Mouse (Mus musculus): ENCODE measurements around the gene Ankrd27.

Gene Ankrd27

DNA sequence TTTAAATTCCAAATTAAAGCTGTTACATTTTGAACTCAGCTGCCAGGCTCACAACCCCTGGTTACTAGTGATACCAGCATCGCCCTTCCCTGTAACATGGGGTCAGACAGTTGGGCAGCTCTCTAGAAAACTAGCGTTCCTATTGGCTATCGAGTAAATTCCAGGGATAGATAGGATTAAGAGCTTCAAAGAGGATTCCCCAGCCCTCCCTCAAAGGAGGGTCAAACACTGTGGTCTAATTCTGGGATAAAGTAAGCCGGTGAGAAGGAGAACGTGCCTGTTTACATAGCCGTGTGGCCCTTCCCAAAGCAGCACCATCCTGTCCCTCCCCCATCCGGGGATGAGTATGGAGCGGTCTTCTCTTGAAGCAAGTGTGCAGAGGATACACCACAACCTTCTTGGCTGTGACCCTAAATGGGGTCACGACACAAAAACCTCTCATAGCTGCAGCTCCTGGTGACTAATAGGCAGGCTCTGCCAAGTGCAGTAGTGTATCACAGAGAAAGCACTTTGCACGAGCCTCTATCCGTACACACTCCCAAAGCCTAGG lies 2.5 kb upstream of the Ankrd27 start:
- DNase-seq (ENCODE audit: low spot score in 2 of 2): no peak

DNA sequence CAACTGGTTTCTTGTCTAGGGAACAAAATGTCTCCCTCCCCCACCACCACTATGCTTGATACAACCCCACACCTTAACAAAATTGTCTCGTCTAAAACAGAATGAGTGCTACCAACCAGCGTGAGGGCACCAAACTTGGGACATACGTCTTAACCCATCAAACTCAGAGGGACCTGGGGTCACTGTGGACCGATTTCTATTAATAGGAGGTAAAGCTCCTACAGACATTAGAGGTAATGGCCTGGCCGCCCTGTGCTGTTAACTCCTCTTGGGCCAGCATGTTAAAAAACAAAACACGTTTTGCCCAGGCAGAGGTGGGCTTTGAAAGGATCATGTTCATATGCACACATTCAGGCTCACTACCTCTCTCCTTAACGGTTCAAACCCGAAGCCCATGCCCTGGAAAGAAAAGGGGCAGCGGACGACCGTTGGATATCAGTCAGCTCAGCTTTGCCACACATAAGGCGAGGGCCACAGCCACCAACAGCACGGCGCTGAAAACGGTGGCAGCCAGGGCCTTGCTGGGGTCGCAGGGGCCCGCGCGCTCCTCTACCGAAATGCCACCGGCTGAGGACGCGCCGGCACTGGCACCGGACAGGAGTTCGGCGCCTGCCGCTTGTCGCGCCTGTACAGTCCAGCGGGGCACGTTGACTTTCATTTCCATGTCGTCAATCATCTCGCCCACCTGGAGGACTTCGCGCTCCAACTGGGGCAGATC lies 1.8 kb upstream of the Ankrd27 start:
- no peak for DNase-seq (ENCODE audit: low spot score in 2 of 2)

DNA sequence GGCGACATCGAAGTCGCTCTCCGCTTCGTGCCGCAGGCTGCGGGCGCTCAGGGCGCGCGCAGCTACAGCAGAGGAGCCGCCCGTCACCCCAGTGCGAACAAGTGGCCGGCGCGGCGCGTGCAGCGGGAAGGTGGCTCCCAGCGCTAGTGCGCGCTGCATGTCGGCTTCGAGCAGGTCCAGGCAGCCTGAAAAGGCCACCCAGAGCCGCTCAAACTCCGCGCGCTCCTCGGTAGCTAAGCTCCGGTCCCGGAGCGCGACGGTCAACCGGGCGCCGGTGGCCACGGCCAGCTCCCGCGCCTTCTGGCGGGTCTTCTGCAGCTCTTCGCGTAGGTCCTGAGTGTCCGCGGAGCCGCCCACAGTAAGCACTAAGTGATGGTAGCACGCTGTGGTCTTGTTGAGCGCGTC lies 1.3 kb upstream of the Ankrd27 start:
- DNase-seq (ENCODE audit: low spot score in 2 of 2): peak; percentile 57 to 65

DNA sequence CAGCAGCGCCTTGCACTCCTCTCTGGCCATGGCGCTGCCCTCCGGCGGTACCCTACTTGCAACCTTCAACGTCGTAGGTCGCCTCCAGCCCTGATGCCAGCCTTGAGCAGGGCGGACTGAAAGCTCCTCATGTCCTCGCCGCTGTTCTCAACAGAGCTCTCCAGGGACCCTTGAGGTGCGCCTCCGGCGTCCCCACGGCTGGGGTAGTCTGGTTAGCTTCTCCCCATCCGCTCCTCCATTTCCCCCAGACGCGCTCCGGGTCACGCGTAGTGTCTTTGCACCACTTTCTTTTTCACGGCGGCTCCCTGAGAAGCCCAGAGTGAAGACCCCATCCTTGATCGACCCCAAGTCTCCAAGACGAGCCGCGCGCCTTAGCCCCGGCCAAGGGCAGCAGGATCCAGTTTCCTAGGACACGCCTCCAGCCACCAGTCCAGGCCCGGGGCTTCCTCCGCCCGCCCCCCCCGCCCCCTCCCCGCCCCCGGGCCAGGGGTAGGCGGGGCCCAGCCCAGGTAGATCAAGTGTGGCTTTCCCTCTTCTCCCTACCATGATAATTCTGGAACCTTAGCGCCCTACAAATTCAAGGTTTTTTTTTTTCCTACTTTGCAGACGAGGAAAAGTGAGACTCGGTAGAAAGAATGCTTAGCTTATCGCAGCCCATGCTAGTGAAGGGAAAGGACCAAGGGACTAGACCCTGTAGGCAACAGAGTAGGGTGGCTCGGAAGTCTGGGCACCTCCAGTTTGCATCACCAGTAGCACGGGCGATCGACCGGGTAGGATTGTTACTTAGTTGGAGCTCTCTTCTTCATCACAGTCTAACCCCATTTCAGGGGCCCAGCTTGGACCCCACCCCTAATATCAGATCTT lies 621 bp upstream of the Ankrd27 start, which contains the start of gene Rgs9bp:
Gene Rgs9bp, minus strand, starts transcription at position 392 of the 864 bp plus-strand sequence.
- peak; percentile 51 to 55 for DNase-seq (ENCODE audit: low spot score in 2 of 2)

DNA sequence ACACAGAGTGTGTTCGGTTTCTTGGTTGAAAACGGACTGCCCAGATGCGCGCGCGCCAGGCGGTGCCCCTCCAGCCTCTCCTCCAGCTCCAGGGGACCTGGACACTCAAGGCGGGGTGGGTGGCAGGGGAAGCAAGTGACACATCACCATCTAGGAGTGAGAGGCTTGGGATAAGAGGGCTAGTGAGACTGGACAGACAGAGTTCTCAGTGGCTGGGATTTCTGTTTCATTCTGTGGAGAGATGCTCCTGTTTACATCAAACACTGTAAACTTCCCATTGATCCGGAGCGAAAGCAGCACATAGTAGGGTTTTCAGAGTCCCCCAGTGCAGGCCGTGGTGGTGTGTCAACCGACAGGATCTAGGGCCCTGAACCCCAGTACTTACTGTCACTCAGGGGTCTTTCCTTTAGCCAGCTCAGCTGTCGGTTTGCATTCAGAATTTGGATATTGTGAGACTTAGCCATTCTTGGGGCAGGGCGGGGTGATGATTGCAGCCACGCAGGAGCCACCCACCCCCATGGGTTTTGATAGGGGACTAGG lies 932 bp downstream of the Ankrd27 start:
- DNase-seq (ENCODE audit: low spot score in 2 of 2): peak in 1 of 2 experiments; percentile 35

DNA sequence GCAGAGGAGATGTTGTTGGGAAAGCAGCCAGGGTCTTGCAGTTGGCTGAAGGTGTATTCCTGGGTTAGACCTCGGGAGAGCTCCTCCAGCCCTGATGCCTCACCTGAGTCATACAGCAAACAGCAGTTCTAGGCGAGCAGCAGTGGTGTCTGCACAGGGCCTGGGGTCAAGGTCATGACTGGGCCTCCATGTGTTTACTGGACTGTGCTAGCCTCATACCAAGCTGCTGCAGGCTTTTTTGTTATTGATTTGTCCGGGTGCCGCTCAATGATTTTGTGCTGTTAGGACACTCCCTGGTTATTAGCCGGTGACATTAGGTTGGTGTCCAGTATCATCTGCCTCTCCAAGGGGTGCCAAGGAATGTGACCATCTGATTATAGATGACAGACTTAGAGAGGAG lies 1.7 kb downstream of the Ankrd27 start:
- DNase-seq (ENCODE audit: low spot score in 2 of 2): no peak

DNA sequence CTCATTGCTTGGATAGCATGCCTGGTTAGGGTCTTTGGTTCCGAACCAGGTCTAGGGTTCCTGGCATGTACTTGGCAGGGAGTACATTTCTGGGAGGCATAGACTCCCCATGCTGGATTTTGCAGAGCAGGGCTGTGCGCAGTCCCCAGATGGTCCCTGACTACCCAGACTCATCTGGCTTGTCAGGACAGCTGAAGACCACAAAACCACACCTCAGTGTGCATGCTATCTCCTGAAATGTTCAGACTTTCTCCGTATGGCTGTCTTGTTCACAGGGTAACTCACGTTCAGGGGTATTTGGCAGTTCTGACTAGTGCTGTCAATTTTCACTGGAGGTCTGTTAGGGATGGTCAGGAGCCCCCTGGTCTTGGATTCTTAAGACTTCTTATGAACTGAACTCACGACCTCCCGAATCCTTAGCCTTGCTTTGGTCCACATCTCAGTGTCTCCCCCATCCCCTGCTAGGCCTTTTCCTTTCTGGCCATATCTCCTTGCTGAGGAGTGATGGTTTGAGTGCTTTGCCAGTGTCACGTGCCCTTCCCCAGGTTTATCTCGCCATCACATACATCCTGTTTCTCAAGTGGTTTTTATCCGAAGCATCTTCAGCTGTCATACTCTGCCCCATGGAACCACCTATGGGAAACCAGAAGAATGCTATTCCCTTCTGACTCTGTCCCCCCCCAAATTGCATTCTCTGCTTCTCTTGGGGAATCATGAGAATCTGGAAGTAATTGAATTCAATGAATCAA lies 2.8 kb downstream of the Ankrd27 start:
- no peak for DNase-seq (ENCODE audit: low spot score in 2 of 2)

DNA sequence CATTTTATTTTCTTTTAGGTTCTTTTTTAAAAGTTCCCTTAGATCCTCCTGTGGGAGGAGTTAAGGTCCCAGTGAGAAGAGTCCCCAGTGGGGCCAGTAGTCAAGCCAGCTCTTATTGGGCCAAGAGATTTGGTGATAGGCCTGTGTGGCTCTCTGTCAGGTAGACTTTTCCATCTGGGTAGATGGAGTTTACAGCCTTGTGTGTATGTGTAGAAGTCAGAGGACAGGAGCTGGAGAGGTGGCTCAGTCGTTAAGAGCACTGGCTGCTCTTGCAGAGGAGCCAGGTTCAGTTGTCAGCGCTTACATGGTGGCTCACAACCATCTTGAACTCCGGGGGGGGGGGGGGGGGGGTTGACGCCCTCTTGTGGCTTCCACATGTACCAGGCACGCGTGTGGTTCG lies 3.4 kb downstream of the Ankrd27 start:
- DNase-seq (ENCODE audit: low spot score in 2 of 2): no peak

DNA sequence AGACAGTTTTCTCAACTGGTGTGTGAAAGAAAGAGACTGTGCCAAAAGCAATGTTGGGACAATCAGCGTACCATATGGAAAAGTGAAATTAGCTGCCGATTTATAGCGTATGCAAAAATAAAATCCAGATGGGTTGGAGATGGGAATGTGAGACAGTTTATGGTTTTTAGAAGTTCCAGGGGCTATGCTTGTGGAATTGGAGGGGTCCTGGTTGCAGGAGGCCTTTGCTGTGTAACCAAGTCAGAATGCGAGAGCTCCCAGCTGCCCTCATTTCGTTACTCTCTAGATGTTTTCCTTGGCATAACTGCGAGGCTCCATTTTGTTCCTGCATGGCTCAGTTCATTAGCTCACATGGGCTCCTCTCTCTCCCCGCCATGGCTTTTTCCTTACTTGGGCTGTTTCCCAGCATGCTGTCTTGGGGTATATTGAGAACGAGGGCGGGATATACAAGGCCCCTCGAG lies 4.7 kb downstream of the Ankrd27 start:
- no peak for DNase-seq (ENCODE audit: low spot score in 2 of 2)

DNA sequence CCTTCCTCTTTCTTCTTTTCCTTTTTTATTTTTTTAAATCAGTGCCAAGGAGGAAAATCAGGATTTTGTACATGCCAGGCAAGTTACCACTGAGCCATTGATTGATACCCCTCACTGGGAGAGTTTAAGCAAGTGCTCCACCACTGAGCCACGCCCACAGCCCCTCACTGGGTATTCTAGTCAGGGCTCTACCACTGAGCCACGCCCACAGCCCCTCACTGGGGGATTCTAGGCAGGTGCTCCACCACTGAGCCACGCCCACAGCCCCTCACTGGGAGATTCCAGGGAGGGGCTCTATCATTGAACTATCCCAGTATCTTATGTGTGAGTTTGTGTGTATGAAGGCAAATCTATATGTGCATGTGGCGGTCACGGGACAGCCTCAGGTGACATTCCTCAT lies 8.3 kb downstream of the Ankrd27 start:
- no peak for DNase-seq (ENCODE audit: low spot score in 2 of 2)

DNA sequence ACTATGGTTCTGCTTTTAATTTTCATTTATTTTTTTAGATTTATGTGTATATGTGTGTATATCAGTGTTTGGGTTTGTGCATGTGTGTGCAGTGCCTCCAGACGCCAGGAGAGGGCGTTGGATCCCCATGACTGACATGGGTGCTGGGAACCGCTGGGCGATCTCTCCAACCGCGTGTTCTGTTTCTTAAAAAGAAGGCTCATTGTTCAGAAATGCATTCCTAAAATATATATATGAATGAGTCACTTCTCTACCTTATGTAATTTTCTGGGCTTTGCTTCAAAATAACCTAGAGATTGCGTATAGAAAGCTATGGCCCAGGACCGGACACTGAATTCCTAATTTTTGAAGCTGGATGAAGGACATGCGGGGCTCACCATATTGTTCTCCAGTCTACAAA lies 13.4 kb downstream of the Ankrd27 start:
- DNase-seq (ENCODE audit: low spot score in 2 of 2): no peak

DNA sequence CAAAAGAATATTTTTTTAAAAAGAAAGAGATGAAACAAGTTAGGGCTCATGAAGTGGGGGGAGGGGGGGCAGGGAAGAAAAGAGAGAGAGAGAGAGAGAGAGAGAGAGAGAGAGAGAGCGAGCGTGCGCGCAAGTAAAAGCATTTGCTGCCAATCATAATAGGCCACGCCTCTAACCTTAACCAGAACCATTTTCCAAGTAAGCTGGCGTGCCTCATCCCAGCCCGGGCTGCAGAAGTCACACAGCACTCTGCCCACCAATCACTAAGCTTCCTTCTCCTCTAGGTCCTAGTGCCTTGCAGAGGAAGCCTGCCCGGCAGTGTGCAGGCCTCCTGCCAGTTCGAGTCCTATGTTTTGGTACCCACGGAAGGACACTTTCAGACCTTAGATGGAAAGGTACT lies 14.0 kb downstream of the Ankrd27 start:
- no peak for DNase-seq (ENCODE audit: low spot score in 2 of 2)

DNA sequence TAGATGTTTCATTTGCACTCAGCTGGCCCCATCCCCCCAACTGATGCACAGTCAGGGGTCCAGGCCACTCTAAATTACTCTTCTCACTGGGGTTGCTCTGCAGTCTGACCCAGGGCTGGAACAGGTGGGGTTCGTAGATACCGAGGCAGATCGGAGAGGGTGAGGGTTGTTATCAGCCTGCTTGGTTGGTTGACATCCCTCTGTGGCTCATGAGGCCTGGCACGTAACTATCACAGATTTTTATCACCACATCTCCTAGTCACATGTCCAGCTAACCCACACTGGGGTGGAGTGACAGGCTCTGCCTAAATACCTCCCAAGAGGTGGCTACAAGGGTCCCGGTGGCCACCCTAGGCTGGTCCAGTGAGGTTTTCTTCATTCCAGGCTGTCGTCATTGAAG lies 15.1 kb downstream of the Ankrd27 start:
- no peak for DNase-seq (ENCODE audit: low spot score in 2 of 2)

DNA sequence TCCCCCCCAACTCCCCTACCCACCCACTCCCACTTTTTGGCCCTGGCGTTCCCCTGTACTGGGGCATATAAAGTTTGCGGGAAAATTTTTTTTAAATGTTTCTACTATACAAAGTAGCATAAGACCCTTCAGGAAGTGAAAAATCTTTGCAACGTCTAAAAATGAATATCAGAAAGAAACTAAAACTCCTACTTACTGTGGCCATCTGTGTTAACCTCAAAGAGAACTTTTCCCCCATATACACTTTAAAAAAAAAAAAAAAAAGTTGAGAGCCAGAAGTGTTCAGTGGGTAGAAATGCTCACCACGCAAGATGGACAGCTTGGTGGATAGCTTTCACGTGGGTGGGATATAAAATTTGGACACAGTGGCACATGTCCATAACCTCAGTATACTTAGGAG lies 16.7 kb downstream of the Ankrd27 start:
- DNase-seq (ENCODE audit: low spot score in 2 of 2): no peak

DNA sequence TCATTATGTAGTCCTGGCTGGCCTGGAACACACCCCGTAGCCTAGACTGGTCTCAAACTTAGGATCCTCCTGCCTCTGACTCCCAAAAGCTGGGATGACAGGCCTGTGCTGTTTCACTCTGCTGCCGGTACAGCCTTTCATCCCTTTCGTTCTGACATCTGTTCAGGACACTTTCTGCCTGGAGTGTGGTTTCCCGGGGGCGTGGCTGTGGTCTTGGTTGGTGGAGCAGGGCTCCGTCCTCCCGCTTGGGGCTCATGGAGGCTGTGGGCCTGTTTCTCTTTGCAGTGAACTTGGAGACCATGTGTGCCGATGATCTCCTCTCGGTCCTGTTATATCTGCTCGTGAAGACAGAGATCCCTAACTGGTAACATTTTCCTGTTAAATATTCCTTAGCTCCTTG lies 20.8 kb downstream of the Ankrd27 start:
- DNase-seq (ENCODE audit: low spot score in 2 of 2): no peak

DNA sequence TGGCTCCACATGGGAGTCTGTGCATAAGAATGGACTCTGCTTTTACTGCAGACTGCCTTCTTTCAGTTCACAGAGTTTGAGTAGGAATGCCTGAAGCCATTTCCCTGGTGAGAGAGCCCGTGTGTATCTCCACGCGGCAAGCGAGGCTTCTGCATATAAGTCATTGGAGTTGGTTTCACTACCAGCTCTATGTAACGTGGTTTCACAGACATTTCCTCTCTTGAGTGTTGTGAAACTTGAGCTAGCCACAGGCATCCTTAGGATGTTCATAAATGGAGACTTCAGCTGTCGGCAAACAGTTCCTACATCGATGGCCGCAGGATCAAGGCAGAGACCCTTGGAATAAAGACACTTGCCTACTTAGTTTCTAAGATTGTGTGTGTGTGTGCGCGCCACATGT lies 23.2 kb downstream of the Ankrd27 start:
- no peak for DNase-seq (ENCODE audit: low spot score in 2 of 2)

DNA sequence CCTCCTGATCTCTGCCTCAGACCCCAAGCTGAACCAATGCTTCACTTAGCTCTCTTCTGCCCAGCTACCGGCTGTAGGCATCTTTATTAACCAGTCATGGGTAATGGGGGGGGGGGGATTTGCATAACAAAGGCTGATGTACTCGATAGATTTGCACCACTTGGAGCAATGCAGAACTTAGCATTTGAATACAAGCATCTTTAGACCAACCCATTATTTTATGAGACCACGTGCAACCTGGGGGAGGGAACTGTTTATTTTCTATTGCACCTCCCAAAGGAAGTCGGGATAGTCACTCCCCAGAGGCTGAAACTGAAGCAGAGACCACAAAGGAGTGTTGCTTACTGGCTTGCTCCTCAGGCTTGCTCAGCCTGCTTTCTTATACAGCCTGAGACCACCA lies 31.5 kb downstream of the Ankrd27 start:
- DNase-seq (ENCODE audit: low spot score in 2 of 2): no peak

DNA sequence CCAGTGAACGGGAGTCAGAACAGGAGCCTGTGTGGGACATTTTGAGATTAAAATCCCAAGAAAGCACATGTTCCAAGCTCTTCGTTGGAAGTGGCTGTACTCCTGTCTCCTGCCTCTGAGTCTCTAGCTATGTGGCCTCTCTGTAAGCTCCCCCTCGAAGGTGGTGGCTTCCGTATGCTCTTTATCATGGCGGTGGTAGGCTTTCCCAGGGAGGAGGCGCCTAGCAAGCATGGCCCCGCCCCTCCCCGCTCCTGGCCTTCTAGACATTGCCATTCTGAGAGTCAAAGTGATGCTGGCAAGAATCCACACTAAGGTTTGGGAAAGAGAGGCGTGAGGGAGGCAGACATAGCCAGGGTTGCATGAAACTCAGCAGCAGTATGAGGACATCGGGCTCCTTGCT lies 36.6 kb downstream of the Ankrd27 start:
- no peak for DNase-seq (ENCODE audit: low spot score in 2 of 2)

DNA sequence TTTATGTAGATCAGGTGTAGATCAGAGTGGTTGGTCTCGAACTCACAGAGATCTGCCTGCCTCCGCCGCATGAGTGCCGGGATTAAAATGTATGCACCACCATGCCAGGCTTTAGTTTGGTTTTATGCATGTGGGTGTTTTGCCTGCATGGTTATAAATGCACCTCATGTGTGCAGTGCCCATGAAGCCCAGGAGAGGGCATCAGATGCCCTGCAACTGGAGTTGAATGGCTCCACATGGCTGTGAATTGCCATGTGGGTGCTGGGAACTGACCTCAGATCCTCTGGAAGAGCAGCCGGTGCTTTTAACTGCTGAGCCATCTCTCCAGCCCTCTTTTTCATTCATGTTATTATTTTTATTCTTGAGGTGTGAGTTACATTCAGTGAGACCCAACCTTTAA lies 40.0 kb downstream of the Ankrd27 start:
- no peak for DNase-seq (ENCODE audit: low spot score in 2 of 2)

DNA sequence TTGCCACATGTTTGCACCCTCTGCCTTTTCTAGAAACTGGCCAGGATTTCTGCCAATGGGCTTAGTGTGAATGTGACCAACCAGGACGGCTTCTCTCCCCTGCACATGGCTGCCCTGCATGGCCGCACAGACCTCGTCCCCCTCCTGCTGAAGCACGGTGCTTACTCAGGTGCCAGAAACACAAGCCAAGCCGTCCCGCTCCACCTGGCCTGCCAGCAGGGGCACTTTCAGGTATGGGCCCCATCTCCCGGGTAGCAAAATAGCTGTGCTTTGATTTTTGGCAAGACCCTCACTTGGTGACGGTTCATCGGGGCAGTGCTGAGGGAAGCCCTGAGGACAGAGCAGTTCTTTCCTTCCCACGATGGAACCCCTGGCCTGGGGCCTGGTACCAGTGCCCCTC lies 41.3 kb downstream of the Ankrd27 start:
- no peak for DNase-seq (ENCODE audit: low spot score in 2 of 2)

DNA sequence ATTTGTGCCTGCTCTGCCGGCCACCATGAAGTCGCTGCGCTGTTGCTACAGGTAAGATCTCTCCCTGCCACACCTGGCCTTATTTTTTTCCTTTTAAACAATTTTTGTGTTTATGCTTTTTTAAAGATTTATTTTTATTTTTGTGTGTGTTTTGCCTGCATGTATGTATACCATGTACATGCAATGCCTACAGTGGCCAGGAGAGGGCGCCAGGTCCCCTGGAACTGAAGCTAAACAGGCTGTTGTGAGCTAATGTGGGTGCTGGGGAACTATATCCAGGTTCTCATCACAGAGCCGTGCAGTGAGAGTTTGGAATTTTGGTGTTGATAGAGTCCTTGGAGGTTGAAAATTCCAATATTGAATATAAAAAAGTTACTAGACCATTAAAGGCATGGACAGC lies 42.5 kb downstream of the Ankrd27 start:
- peak; percentile 34 to 69 for DNase-seq (ENCODE audit: low spot score in 2 of 2)

DNA sequence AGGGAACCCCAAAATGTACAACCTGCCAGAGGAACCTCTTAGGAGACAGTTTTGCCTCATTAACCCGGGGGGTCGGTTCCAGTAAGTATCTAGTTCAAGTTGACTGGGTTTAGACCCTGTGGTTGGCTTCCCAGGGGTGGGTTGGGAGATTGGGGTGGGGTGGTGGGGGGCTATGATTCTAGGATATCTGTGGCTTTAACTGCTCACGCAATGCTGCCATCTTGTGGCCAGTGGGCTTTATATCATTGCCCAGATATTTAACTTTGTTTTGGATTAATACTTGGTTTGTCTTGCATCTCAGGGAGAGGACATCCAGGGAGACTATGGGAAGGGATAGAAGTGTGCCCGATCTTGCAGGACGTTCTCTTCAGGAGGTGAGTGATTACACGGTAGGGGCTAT lies 50.2 kb downstream of the Ankrd27 start:
- peak in 1 of 2 experiments; percentile 60 for DNase-seq (ENCODE audit: low spot score in 2 of 2)
